10 mouse cellular contexts compared by ENCODE assay signal in genomic region chr4:62999321-62999720, GRCm38 (mm10). TPM values are rescaled to one million over a fixed set of nuclear protein-coding genes. Genes with fewer than 3 reads are reported as not detected.
DNase-seq lines count a peak whose midpoint lies in the region; ATAC-seq lines count a peak whose summit lies in the region.
"Had no signal": no experiment of that assay in that cellular context is flagged by ENCODE, and none has a peak within 500 bp of the region (broad histone marks: within the 10 kb centered on the region; RNA-seq: fewer than 3 reads in every experiment).

No protein-coding gene starts in this region.

- no peaks in the 10 kb centered on the region for H3K27me3 ChIP-seq in heart, embryonic 16.5 days (ENCODE audit: control insufficient read depth, insufficient read depth, low read length)
- H3K27me3 ChIP-seq in neural tube, embryonic 12.5 days (replicated peaks), result no peaks in the 10 kb centered on the region
- no peaks in the 10 kb centered on the region for H3K27me3 ChIP-seq in limb, embryonic 13.5 days
- no peaks in the 10 kb centered on the region for H3K27me3 ChIP-seq in stomach, embryonic 16.5 days (ENCODE audit: control insufficient read depth, insufficient read depth, low read length)

- H3K9ac ChIP-seq in heart, embryonic 16.5 days (ENCODE audit: low read length), result peak overlapping the region; percentile 54
- H3K9ac ChIP-seq in neural tube, embryonic 12.5 days, result no peak overlapping the region
- H3K9ac ChIP-seq in limb, embryonic 13.5 days, result no peak overlapping the region
- H3K9ac ChIP-seq in stomach, embryonic 16.5 days (ENCODE audit: low read length), result no peak overlapping the region

- H3K36me3 ChIP-seq in heart, embryonic 16.5 days (ENCODE audit: control insufficient read depth, insufficient read depth), result no peaks in the 10 kb centered on the region
- H3K36me3 ChIP-seq in neural tube, embryonic 12.5 days, result peaks cover 7% of the 10 kb centered on the region; the same call in 1 of the 2 replicates
- H3K36me3 ChIP-seq in limb, embryonic 13.5 days, result peaks cover 37% of the 10 kb centered on the region
- H3K36me3 ChIP-seq in stomach, embryonic 16.5 days (ENCODE audit: control insufficient read depth, insufficient read depth, low read length), result peaks cover 7% of the 10 kb centered on the region; the same call in 1 of the 2 replicates

- no peak overlapping the region for H3K4me3 ChIP-seq in heart, embryonic 16.5 days (ENCODE audit: low read length)
- H3K4me3 ChIP-seq in neural tube, embryonic 12.5 days, result no peak overlapping the region
- no peak overlapping the region for H3K4me3 ChIP-seq in limb, embryonic 13.5 days
- H3K4me3 ChIP-seq in stomach, embryonic 16.5 days (replicated peaks; ENCODE audit: low read length), result no peak overlapping the region
- H3K4me3 ChIP-seq: myocyte had no signal

- peak overlapping the region; percentile 48; the same call in 1 of the 2 replicates for H3K4me2 ChIP-seq in heart, embryonic 16.5 days (ENCODE audit: low read depth, low read length)
- H3K4me2 ChIP-seq in neural tube, embryonic 12.5 days (replicated peaks), result no peak overlapping the region
- H3K4me2 ChIP-seq in limb, embryonic 13.5 days (replicated peaks), result no peak overlapping the region
- no peak overlapping the region; the same call in 1 of the 2 replicates for H3K4me2 ChIP-seq in stomach, embryonic 16.5 days (ENCODE audit: low read depth, low read length)

- H3K9me3 ChIP-seq in heart, embryonic 16.5 days (replicated peaks; ENCODE audit: control insufficient read depth, low read length), result peaks cover 4% of the 10 kb centered on the region
- H3K9me3 ChIP-seq in neural tube, embryonic 12.5 days, result 0 out of 2 replicates have a peak, but pooled peaks cover 8% of the 10 kb centered on the region
- H3K9me3 ChIP-seq in limb, embryonic 13.5 days, result 0 out of 2 replicates have a peak, but pooled peaks cover 5% of the 10 kb centered on the region
- H3K9me3 ChIP-seq in stomach, embryonic 16.5 days (replicated peaks; ENCODE audit: control insufficient read depth, low read length), result peaks cover 4% of the 10 kb centered on the region

- H3K4me1 ChIP-seq in heart, embryonic 16.5 days (ENCODE audit: control insufficient read depth, insufficient read depth, low read length), result peaks cover 37% of the 10 kb centered on the region
- peaks cover 32% of the 10 kb centered on the region for H3K4me1 ChIP-seq in neural tube, embryonic 12.5 days
- H3K4me1 ChIP-seq in limb, embryonic 13.5 days, result peaks cover 52% of the 10 kb centered on the region
- peaks cover 34% of the 10 kb centered on the region for H3K4me1 ChIP-seq in stomach, embryonic 16.5 days (ENCODE audit: control insufficient read depth, insufficient read depth, low read length)

- peak; percentile 15 for ATAC-seq in heart, embryonic 16.5 days (replicated peaks; ENCODE audit: extremely low read depth, insufficient read depth, low FRiP score)
- 0 out of 2 replicates have a peak, but pooled peaks have one; percentile 30 for ATAC-seq in neural tube, embryonic 12.5 days (ENCODE audit: low FRiP score, low read depth)
- ATAC-seq in limb, embryonic 13.5 days (ENCODE audit: low FRiP score, low read depth), result no peak
- peak; percentile 63; the same call in 1 of the 2 replicates for ATAC-seq in stomach, embryonic 16.5 days (ENCODE audit: insufficient read depth, low FRiP score)

- DNase-seq in heart, adult 8-10 months (ENCODE audit: low spot score), result no peak
- DNase-seq in neural tube, embryonic 10.5 days (ENCODE audit: extremely low spot score, low spot score), result no peak
- no peak for DNase-seq in layer of hippocampus, adult 11-12 months (ENCODE audit: low spot score)
- DNase-seq in embryo, embryonic 10.5 days (ENCODE audit: low spot score), result no peak
- DNase-seq: thymus, postnatal 36 days had no signal

- H3K27ac ChIP-seq in heart, embryonic 16.5 days (ENCODE audit: low read length), result peak overlapping the region; percentile 96
- peak overlapping the region; percentile 4; the same call in 1 of the 2 replicates for H3K27ac ChIP-seq in neural tube, embryonic 12.5 days
- H3K27ac ChIP-seq in limb, embryonic 13.5 days, result peak overlapping the region; percentile 64; the same call in 1 of the 2 replicates
- H3K27ac ChIP-seq in stomach, embryonic 16.5 days (ENCODE audit: low read length), result peak overlapping the region; percentile 83

- 55% methylated on average over 4 of the region's 4 CpGs for WGBS in heart, embryonic 16.5 days
- 92% methylated on average over 4 of the region's 4 CpGs for WGBS in neural tube, embryonic 12.5 days
- 68% methylated on average over 4 of the region's 4 CpGs for WGBS in limb, embryonic 13.5 days
- WGBS in stomach, embryonic 16.5 days, result 54% methylated on average over 4 of the region's 4 CpGs

RNA-seq across cellular contexts. Expression of gene Zfp618, which starts 33.9 kb away (rescaled TPM):
- polyA plus RNA-seq in heart, embryonic 16.5 days (2015; fragmentation: Nextera tagmentation; extraction: Ambion mirVana), result 7.7 and 12.5 TPM in 2 replicates
- under 1 TPM; 0.19 to 0.47 (median 0.24) TPM for total RNA-seq in heart, adult 8-10 months (2022)
- polyA plus RNA-seq in neural tube, embryonic 12.5 days (2016; fragmentation: Nextera tagmentation; extraction: Ambion mirVana), result 46.7 and 55.2 TPM in 2 replicates
- 39.2 and 44.0 TPM in 2 replicates for polyA plus RNA-seq in limb, embryonic 13.5 days (2015; fragmentation: Nextera tagmentation; extraction: Ambion mirVana)
- 23.1 and 24.0 TPM in 2 replicates for polyA plus RNA-seq in stomach, embryonic 16.5 days (2015; fragmentation: Nextera tagmentation; extraction: Ambion mirVana)
- polyA plus RNA-seq: myocyte had no signal

Comparison
In these comparisons a context has a peak if more than half of its experiments do, and no peak if none do; other contexts are left out.
1. H3K27ac ChIP-seq: peak in every context shown above with its lines; median percentile 96 in heart, embryonic 16.5 days; 83 in stomach, embryonic 16.5 days; 64 in limb, embryonic 13.5 days; 4 in neural tube, embryonic 12.5 days.